Mouse (Mus musculus) myocyte (in vitro differentiated cells): ENCODE data around the gene Eif2s2.

Source experiments
- CEBPB ChIP-seq: IDR thresholded peaks from 2 replicates; pipeline ENCODE4 v1.6.1; 2011; ENCODE audit warnings: mild to moderate bottlenecking, moderate library complexity; ENCODE audit not compliant: poor library complexity, insufficient read depth, severe bottlenecking
- E2F4 ChIP-seq: IDR thresholded peaks from one replicate; pipeline ENCODE4 v1.6.1; 2011; ENCODE audit warnings: mild to moderate bottlenecking, control low read depth, moderate library complexity; ENCODE audit not compliant: insufficient read depth
- MAX ChIP-seq: IDR thresholded peaks from one replicate; pipeline ENCODE4 v1.6.1; 2011; ENCODE audit warnings: low read depth, mild to moderate bottlenecking, control low read depth
- MYOD1 ChIP-seq, 3 experiments: IDR thresholded peaks; one replicate each; pipeline ENCODE4 v1.6.1; 2011; ENCODE audit warnings: control low read depth in 2 of 3, low read depth in 2 of 3, mild to moderate bottlenecking in 2 of 3, moderate library complexity in 1 of 3; ENCODE audit not compliant: insufficient read length in 2 of 3, control insufficient read depth in 1 of 3
- MYOG ChIP-seq, 3 experiments: IDR thresholded peaks; one replicate each; pipeline ENCODE4 v1.6.1; 2011; ENCODE audit warnings: control low read depth in 2 of 3, low read depth in 2 of 3, mild to moderate bottlenecking in 2 of 3; ENCODE audit not compliant: insufficient read length in 2 of 3, control insufficient read depth in 1 of 3, insufficient read depth in 1 of 3
- POLR2A ChIP-seq: IDR thresholded peaks from one replicate; pipeline ENCODE4 v1.6.1; 2011; ENCODE audit warnings: low read depth, mild to moderate bottlenecking, control low read depth, moderate library complexity; ENCODE audit not compliant: insufficient read length
- POLR2AphosphoS2 ChIP-seq: IDR thresholded peaks from one replicate; pipeline ENCODE4 v1.6.1; 2011; ENCODE audit warnings: low read depth, control low read depth; ENCODE audit not compliant: insufficient read length
- REST ChIP-seq: IDR thresholded peaks from one replicate; pipeline ENCODE4 v1.6.1; 2011; ENCODE audit warnings: mild to moderate bottlenecking, control low read depth, moderate library complexity; ENCODE audit not compliant: insufficient read depth, insufficient read length
- SRF ChIP-seq: IDR thresholded peaks from one replicate; pipeline ENCODE4 v1.6.1; 2011; ENCODE audit warnings: low read depth; ENCODE audit not compliant: control insufficient read depth, insufficient read length
- TCF12 ChIP-seq: IDR thresholded peaks from one replicate; pipeline ENCODE4 v1.6.1; 2011; ENCODE audit warnings: mild to moderate bottlenecking, control low read depth; ENCODE audit not compliant: poor library complexity, insufficient read depth, severe bottlenecking
- TCF3 ChIP-seq: IDR thresholded peaks from one replicate; pipeline ENCODE4 v1.6.1; 2011; ENCODE audit warnings: low read depth, control low read depth; ENCODE audit not compliant: insufficient read length
- USF1 ChIP-seq: IDR thresholded peaks from one replicate; pipeline ENCODE4 v1.6.1; 2011; ENCODE audit warnings: low read depth, mild to moderate bottlenecking, control low read depth, moderate library complexity

DNA sequence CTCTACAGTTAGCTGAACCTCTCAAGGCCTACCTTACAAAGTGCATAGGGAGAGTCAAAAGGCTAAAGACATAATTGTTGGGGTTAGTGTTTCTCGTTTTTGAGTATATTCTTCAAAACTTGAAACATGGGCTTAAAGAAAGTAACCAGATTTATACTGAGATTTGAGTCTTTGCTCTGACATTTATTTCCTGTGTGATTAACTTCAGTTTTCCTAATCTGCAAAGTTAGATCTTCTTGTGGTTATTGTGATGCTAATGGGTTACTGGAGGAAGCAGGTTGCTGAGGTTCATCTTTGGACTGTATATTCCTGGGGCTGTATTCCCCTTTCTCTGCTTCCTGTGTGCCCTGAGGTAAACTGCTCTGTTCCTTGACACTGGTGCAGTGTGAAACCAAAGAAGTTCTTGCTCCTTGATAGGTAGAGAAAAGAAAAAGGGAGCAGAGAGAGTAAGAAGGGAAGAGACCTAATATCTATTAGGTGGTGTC is 66.6 kb downstream of the Eif2s2 start:
- TF ChIP-seq MYOG (IDR thresholded peaks at IDR 0.05; ENCODE audit: control insufficient read depth in 1 of 3, insufficient read depth in 1 of 3, insufficient read length in 2 of 3, low read depth in 2 of 3) (no peak), POLR2A (no peak), POLR2AphosphoS2 (no peak), MAX (no peak), E2F4 (no peak), REST (no peak), USF1 (no peak), TCF3 (no peak), TCF12 (no peak), SRF (no peak), MYOD1 (IDR thresholded peaks at IDR 0.05; ENCODE audit: control insufficient read depth in 1 of 3, insufficient read length in 2 of 3, low read depth in 2 of 3) (no peak), CEBPB (no peak)
